Mouse (Mus musculus) lung, postnatal 14 days (tissue): Measurements from ENCODE around the gene Ebf1.

Source experiments
- DNase-seq: peaks from one replicate; pipeline ENCODE4 v3.0.0; 2021

The Ebf1 gene

GRCm38 (mm10) chr11:44979391-44979790 is 362.3 kb downstream of the Ebf1 start:
- peak; percentile 12 for DNase-seq

- DNase-seq, result no peak
These were observed 365.1 kb downstream of the Ebf1 start for GRCm38 (mm10) chr11:44982225-44982624.

- no peak for DNase-seq
These were observed 366.8 kb downstream of the Ebf1 start for GRCm38 (mm10) chr11:44983961-44984360.

GRCm38 (mm10) chr11:44984381-44984780 is 367.3 kb downstream of the Ebf1 start:
- no peak for DNase-seq

- DNase-seq, result no peak
These were observed 370.7 kb downstream of the Ebf1 start for GRCm38 (mm10) chr11:44987796-44988195.

GRCm38 (mm10) chr11:45002681-45003286 is 385.7 kb downstream of the Ebf1 start:
- DNase-seq, result no peak

GRCm38 (mm10) chr11:45003716-45004437 is 386.8 kb downstream of the Ebf1 start:
- DNase-seq, result no peak

GRCm38 (mm10) chr11:45007311-45007710 is 390.2 kb downstream of the Ebf1 start:
- DNase-seq, result no peak

- DNase-seq, result peak; percentile 85
These were observed 391.0 kb downstream of the Ebf1 start for GRCm38 (mm10) chr11:45008078-45008477.

- no peak for DNase-seq
These were observed 391.6 kb downstream of the Ebf1 start for GRCm38 (mm10) chr11:45008760-45009159.

GRCm38 (mm10) chr11:45012081-45012480 is 395.0 kb downstream of the Ebf1 start:
- DNase-seq, result no peak

GRCm38 (mm10) chr11:45017493-45017892 is 400.4 kb downstream of the Ebf1 start:
- no peak for DNase-seq

GRCm38 (mm10) chr11:45026012-45026411 is 408.9 kb downstream of the Ebf1 start:
- no peak for DNase-seq

GRCm38 (mm10) chr11:45026674-45027073 is 409.6 kb downstream of the Ebf1 start:
- no peak for DNase-seq

- no peak for DNase-seq
These were observed 410.0 kb downstream of the Ebf1 start for GRCm38 (mm10) chr11:45027076-45027475.

GRCm38 (mm10) chr11:45055744-45056610 is 438.9 kb downstream of the Ebf1 start:
- no peak for DNase-seq
